Mouse (Mus musculus): ENCODE measurements around the gene Ano8. TPM values are rescaled to one million over a fixed set of nuclear protein-coding genes. Genes with fewer than 3 reads are reported as not detected.
A peak's percentile ranks its signal among the peaks of the same experiment; 100 is the strongest.

Gene Ano8
- total RNA-seq, 1 experiment: 10.6 TPM

- H3K36me3 ChIP-seq (ENCODE audit: control insufficient read depth, insufficient read depth, low read length, poor library complexity, severe bottlenecking): no peaks in the 10 kb centered on the region; the same call in 1 of the 2 replicates
- no peaks in the 10 kb centered on the region for H3K9me3 ChIP-seq (ENCODE audit: control insufficient read depth, insufficient read depth, low read depth, low read length)
- DNase-seq (ENCODE audit: low read depth, low spot score): no peak
- in situ Hi-C loops (cut with MboI; ENCODE audit: low sequenced_read_pairs in 2 of 2, unreplicated experiment in 2 of 2): no loop called here
- TF ChIP-seq MAFK (IDR thresholded peaks at IDR 0.05; ENCODE audit: insufficient read depth, low read depth, low read length) (no peak), ZC3H11A (IDR thresholded peaks at IDR 0.05; ENCODE audit: borderline replicate concordance, low read depth, low read length) (no peak), ZNF384 (IDR thresholded peaks at IDR 0.05; ENCODE audit: low read depth, low read length) (no peak), HCFC1 (IDR thresholded peaks at IDR 0.05; ENCODE audit: borderline replicate concordance, insufficient read depth, low read length) (no peak), CHD2 (IDR thresholded peaks at IDR 0.05; ENCODE audit: low read depth, low read length) (no peak)
- no peak overlapping the region for H3K27ac ChIP-seq (ENCODE audit: insufficient read depth, low read depth, low read length, poor library complexity, severe bottlenecking)
- no peak overlapping the region for H3K4me3 ChIP-seq (ENCODE audit: insufficient read depth in 1 of 2, low read depth in 1 of 2, low read length in 2 of 2, poor library complexity in 1 of 2, severe bottlenecking in 1 of 2)
- H3K4me1 ChIP-seq (ENCODE audit: control insufficient read depth in 2 of 2, insufficient read depth in 2 of 2, low read length in 2 of 2, poor library complexity in 1 of 2): peaks cover 4 to 8% of the 10 kb centered on the region in 2 experiments; a peak in 1 of 4 replicates
- H3K9ac ChIP-seq (ENCODE audit: insufficient read depth, low read depth, low read length, poor library complexity, severe bottlenecking): no peak overlapping the region
Measured at GRCm38 (mm10) chr8:71509316-71509715, 23.6 kb upstream of the Ano8 start.

GRCm38 (mm10) chr8:71507589-71508104, 21.9 kb upstream of the Ano8 start:
- peaks cover 4 to 6% of the 10 kb centered on the region in 2 experiments; a peak in 1 of 4 replicates for H3K4me1 ChIP-seq (ENCODE audit: control insufficient read depth in 2 of 2, insufficient read depth in 2 of 2, low read length in 2 of 2, poor library complexity in 1 of 2)
- peak; percentile 88 for DNase-seq (ENCODE audit: low read depth, low spot score)
- no peaks in the 10 kb centered on the region; the same call in 1 of the 2 replicates for H3K36me3 ChIP-seq (ENCODE audit: control insufficient read depth, insufficient read depth, low read length, poor library complexity, severe bottlenecking)
- in situ Hi-C loops (cut with MboI; ENCODE audit: low sequenced_read_pairs in 2 of 2, unreplicated experiment in 2 of 2): no loop called here
- H3K9ac ChIP-seq (ENCODE audit: insufficient read depth, low read depth, low read length, poor library complexity, severe bottlenecking): peak overlapping the region; percentile 74
- no peaks in the 10 kb centered on the region for H3K9me3 ChIP-seq (ENCODE audit: control insufficient read depth, insufficient read depth, low read depth, low read length)
- peak overlapping the region; percentile 75 to 82 for H3K4me3 ChIP-seq (ENCODE audit: insufficient read depth in 1 of 2, low read depth in 1 of 2, low read length in 2 of 2, poor library complexity in 1 of 2, severe bottlenecking in 1 of 2)
- H3K27ac ChIP-seq (ENCODE audit: insufficient read depth, low read depth, low read length, poor library complexity, severe bottlenecking): no peak overlapping the region
- no peak for TF ChIP-seq ZNF384 (IDR thresholded peaks at IDR 0.05; ENCODE audit: low read depth, low read length)
- no peak for TF ChIP-seq ZC3H11A (IDR thresholded peaks at IDR 0.05; ENCODE audit: borderline replicate concordance, low read depth, low read length)
- no peak for TF ChIP-seq MAFK (IDR thresholded peaks at IDR 0.05; ENCODE audit: insufficient read depth, low read depth, low read length)
- TF ChIP-seq HCFC1 (IDR thresholded peaks at IDR 0.05; ENCODE audit: borderline replicate concordance, insufficient read depth, low read length): no peak; the same call in 1 of the 2 replicates

- H3K9me3 ChIP-seq (ENCODE audit: control insufficient read depth, insufficient read depth, low read depth, low read length): no peaks in the 10 kb centered on the region
- no peak for DNase-seq (ENCODE audit: low read depth, low spot score)
- H3K4me1 ChIP-seq (ENCODE audit: control insufficient read depth in 2 of 2, insufficient read depth in 2 of 2, low read length in 2 of 2, poor library complexity in 1 of 2): peaks cover 4 to 6% of the 10 kb centered on the region in 2 experiments; a peak in 1 of 4 replicates
- no peak overlapping the region for H3K4me3 ChIP-seq (ENCODE audit: insufficient read depth in 1 of 2, low read depth in 1 of 2, low read length in 2 of 2, poor library complexity in 1 of 2, severe bottlenecking in 1 of 2)
- in situ Hi-C loops (cut with MboI; ENCODE audit: low sequenced_read_pairs in 2 of 2, unreplicated experiment in 2 of 2): no loop called here
- no peak overlapping the region for H3K9ac ChIP-seq (ENCODE audit: insufficient read depth, low read depth, low read length, poor library complexity, severe bottlenecking)
- no peaks in the 10 kb centered on the region; the same call in 1 of the 2 replicates for H3K36me3 ChIP-seq (ENCODE audit: control insufficient read depth, insufficient read depth, low read length, poor library complexity, severe bottlenecking)
- H3K27ac ChIP-seq (ENCODE audit: insufficient read depth, low read depth, low read length, poor library complexity, severe bottlenecking): no peak overlapping the region
- TF ChIP-seq MAFK (IDR thresholded peaks at IDR 0.05; ENCODE audit: insufficient read depth, low read depth, low read length) (no peak), CHD2 (IDR thresholded peaks at IDR 0.05; ENCODE audit: low read depth, low read length) (no peak), HCFC1 (IDR thresholded peaks at IDR 0.05; ENCODE audit: borderline replicate concordance, insufficient read depth, low read length) (no peak), ZNF384 (IDR thresholded peaks at IDR 0.05; ENCODE audit: low read depth, low read length) (no peak), ZC3H11A (IDR thresholded peaks at IDR 0.05; ENCODE audit: borderline replicate concordance, low read depth, low read length) (no peak)
Measured at GRCm38 (mm10) chr8:71505979-71506378, 20.2 kb upstream of the Ano8 start.

DNA sequence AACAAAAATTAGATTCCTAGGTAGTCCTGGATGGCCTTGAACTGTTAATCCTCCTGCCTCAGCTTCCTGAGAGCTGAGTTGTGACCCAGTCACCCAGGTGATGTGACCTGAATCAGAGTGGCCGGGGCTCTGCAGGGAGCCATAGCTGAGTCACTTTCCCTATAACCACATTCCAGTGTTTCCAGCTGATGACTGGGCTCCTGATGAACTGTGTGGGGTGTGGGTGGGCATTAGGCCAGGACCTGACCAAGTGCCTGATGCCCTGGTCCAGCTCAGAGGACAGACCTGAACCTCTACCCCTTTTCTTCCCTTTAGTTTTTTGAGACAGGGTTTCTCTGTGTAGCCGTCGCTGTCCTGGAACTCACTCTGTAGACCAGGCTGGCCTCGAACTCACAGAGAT, 19.6 kb upstream of the Ano8 start:
- Histone ChIP-seq H3K36me3 (ENCODE audit: control insufficient read depth, insufficient read depth, low read length, poor library complexity, severe bottlenecking) (no peaks in the 10 kb centered on the region; the same call in 1 of the 2 replicates), H3K27ac (ENCODE audit: insufficient read depth, low read depth, low read length, poor library complexity, severe bottlenecking) (no peak overlapping the region), H3K4me1 (ENCODE audit: control insufficient read depth in 2 of 2, insufficient read depth in 2 of 2, low read length in 2 of 2, poor library complexity in 1 of 2) (peaks cover 4 to 6% of the 10 kb centered on the region in 2 experiments; a peak in 2 of 4 replicates), H3K4me3 (ENCODE audit: insufficient read depth in 1 of 2, low read depth in 1 of 2, low read length in 2 of 2, poor library complexity in 1 of 2, severe bottlenecking in 1 of 2) (no peak overlapping the region), H3K9me3 (ENCODE audit: control insufficient read depth, insufficient read depth, low read depth, low read length) (no peaks in the 10 kb centered on the region), H3K9ac (ENCODE audit: insufficient read depth, low read depth, low read length, poor library complexity, severe bottlenecking) (no peak overlapping the region)
- TF ChIP-seq CHD2 (IDR thresholded peaks at IDR 0.05; ENCODE audit: low read depth, low read length) (no peak), HCFC1 (IDR thresholded peaks at IDR 0.05; ENCODE audit: borderline replicate concordance, insufficient read depth, low read length) (no peak), ZNF384 (IDR thresholded peaks at IDR 0.05; ENCODE audit: low read depth, low read length) (no peak), ZC3H11A (IDR thresholded peaks at IDR 0.05; ENCODE audit: borderline replicate concordance, low read depth, low read length) (no peak), MAFK (IDR thresholded peaks at IDR 0.05; ENCODE audit: insufficient read depth, low read depth, low read length) (no peak)
- in situ Hi-C loops (cut with MboI; ENCODE audit: low sequenced_read_pairs in 2 of 2, unreplicated experiment in 2 of 2): no loop called here
- DNase-seq (ENCODE audit: low read depth, low spot score): no peak
